Mouse (Mus musculus): ENCODE measurements around the gene Cdrt4.

GRCm38 (mm10) chr11:63029148-63029714 is 78.2 kb downstream of the Cdrt4 start:
- TF ChIP-seq RCOR1 (conservative IDR thresholded peaks at IDR 0.05; ENCODE audit: low read depth, low read length), result no peak
- no peak for TF ChIP-seq CTCF (conservative IDR thresholded peaks at IDR 0.05 in 1 of 2, IDR thresholded peaks at IDR 0.05 in 1 of 2; ENCODE audit: low read depth in 2 of 2, low read length in 2 of 2)
- TF ChIP-seq EP300 (IDR thresholded peaks at IDR 0.05; ENCODE audit: low read length), result no peak
- no peak for TF ChIP-seq POLR2A (IDR thresholded peaks at IDR 0.05; ENCODE audit: low read depth, low read length)
- no peak for TF ChIP-seq ZC3H11A (IDR thresholded peaks at IDR 0.05; ENCODE audit: low read depth, low read length)
- TF ChIP-seq MAX (IDR thresholded peaks at IDR 0.05; ENCODE audit: low read length), result no peak
- no peak for TF ChIP-seq BHLHE40 (IDR thresholded peaks at IDR 0.05; ENCODE audit: low read depth, low read length)
- TF ChIP-seq PAX5 (IDR thresholded peaks at IDR 0.05; ENCODE audit: low read length), result no peak
- no peak for TF ChIP-seq GABPA (IDR thresholded peaks at IDR 0.05; ENCODE audit: insufficient replicate concordance, low read depth, low read length)

Data from CH12.LX (cell line).